Mouse (Mus musculus) CH12.LX (cell line): Measurements from ENCODE around the gene Prss38. TPM values are rescaled to one million over a fixed set of nuclear protein-coding genes. Genes with fewer than 3 reads are reported as not detected.

Experiments used
- DNase-seq: peaks from one replicate; pipeline ENCODE4 v3.0.0-alpha.2; 2013; ENCODE audit errors: extremely low read depth
- H3K27ac ChIP-seq: 2 replicates; pipeline ENCODE4 v1.5.1; 2012; ENCODE audit warnings: low read depth, mild to moderate bottlenecking, control low read depth, moderate library complexity; ENCODE audit not compliant: insufficient read depth
- H3K27me3 ChIP-seq: replicated peaks from 2 replicates; pipeline ENCODE3; 2012; ENCODE audit warnings: inconsistent platforms
- H3K36me3 ChIP-seq, 2 experiments: replicated peaks in 1 of 2; 2 replicates each; pipeline versions ENCODE3 to v1.6.1; 2012; ENCODE audit warnings: inconsistent platforms in 1 of 2, low read length in 1 of 2, mild to moderate bottlenecking in 1 of 2, mixed read lengths in 1 of 2, moderate library complexity in 1 of 2; ENCODE audit not compliant: control insufficient read depth in 1 of 2, insufficient read depth in 1 of 2
- H3K4me1 ChIP-seq, 2 experiments: 2 replicates each; pipeline ENCODE4 v1.6.1; 2012; ENCODE audit warnings: inconsistent platforms in 1 of 2, moderate library complexity in 1 of 2; ENCODE audit not compliant: insufficient read depth in 2 of 2, control insufficient read depth in 1 of 2
- H3K4me2 ChIP-seq: 2 replicates; pipeline ENCODE4 v1.6.1; 2012; ENCODE audit warnings: low read depth, mild to moderate bottlenecking, control low read depth; ENCODE audit not compliant: poor library complexity, insufficient read depth, severe bottlenecking
- H3K4me3 ChIP-seq, 3 experiments: fragments of 150-350 bp in 1 of 3; sonication (generic) in 1 of 3; replicated peaks in 1 of 3; 2 replicates each; pipeline versions ENCODE3 to v1.5.1; 2011 to 2012; ENCODE audit warnings: low read depth in 2 of 3, low read length in 2 of 3, mild to moderate bottlenecking in 2 of 3, moderate library complexity in 2 of 3, control low read depth in 1 of 3, improper control_type of control experiment in 1 of 3, inconsistent platforms in 1 of 3, mixed read lengths in 1 of 3; ENCODE audit not compliant: poor library complexity in 1 of 3
- H3K79me2 ChIP-seq: replicated peaks from 2 replicates; pipeline ENCODE4 v1.6.1; 2012; ENCODE audit warnings: mild to moderate bottlenecking, moderate library complexity; ENCODE audit not compliant: control insufficient read depth, poor library complexity, insufficient read depth, severe bottlenecking; ENCODE audit errors: extremely low read depth
- H3K9ac ChIP-seq: 2 replicates; pipeline ENCODE4 v1.6.1; 2012; ENCODE audit warnings: low read depth, mild to moderate bottlenecking, control low read depth, moderate library complexity; ENCODE audit not compliant: insufficient read depth
- H3K9me3 ChIP-seq: replicated peaks from 2 replicates; pipeline ENCODE3; 2012; ENCODE audit warnings: low read length, inconsistent platforms, mixed read lengths
- BHLHE40 ChIP-seq: IDR thresholded peaks from 2 replicates; pipeline ENCODE4 v1.6.1; 2011; ENCODE audit warnings: mild to moderate bottlenecking, low read depth, low read length, improper control_type of control experiment
- CHD2 ChIP-seq: IDR thresholded peaks from 2 replicates; pipeline ENCODE4 v1.6.1; 2011; ENCODE audit warnings: low read length, improper control_type of control experiment
- CTCF ChIP-seq, 2 experiments: IDR thresholded peaks in 1 of 2; conservative IDR thresholded peaks in 1 of 2; 2 replicates each; pipeline ENCODE4 v1.5.1; 2011 to 2012; ENCODE audit warnings: low read depth in 2 of 2, low read length in 2 of 2, improper control_type of control experiment in 1 of 2, inconsistent platforms in 1 of 2, mild to moderate bottlenecking in 1 of 2, moderate library complexity in 1 of 2
- E2F4 ChIP-seq: IDR thresholded peaks from 2 replicates; pipeline ENCODE4 v1.6.1; 2011; ENCODE audit warnings: low read depth, low read length, improper control_type of control experiment; ENCODE audit not compliant: insufficient replicate concordance
- ELF1 ChIP-seq: IDR thresholded peaks from 2 replicates; pipeline ENCODE4 v1.6.1; 2014; ENCODE audit warnings: low read depth, mild to moderate bottlenecking, inconsistent platforms, low read length, improper control_type of control experiment
- EP300 ChIP-seq: IDR thresholded peaks from 2 replicates; pipeline ENCODE4 v1.6.1; 2011; ENCODE audit warnings: low read length, improper control_type of control experiment
- HCFC1 ChIP-seq: IDR thresholded peaks from 2 replicates; pipeline ENCODE4 v1.6.1; 2012; ENCODE audit warnings: low read depth, mild to moderate bottlenecking, inconsistent platforms, low read length, improper control_type of control experiment
- JUN ChIP-seq: IDR thresholded peaks from 2 replicates; pipeline ENCODE4 v1.6.1; 2011; ENCODE audit warnings: low read depth, mild to moderate bottlenecking, low read length, improper control_type of control experiment, moderate library complexity; ENCODE audit not compliant: insufficient read depth
- KAT2A ChIP-seq: IDR thresholded peaks from 2 replicates; pipeline ENCODE4 v1.6.1; 2012; ENCODE audit warnings: low read length, improper control_type of control experiment, inconsistent platforms; ENCODE audit not compliant: insufficient replicate concordance
- MAX ChIP-seq: IDR thresholded peaks from 2 replicates; pipeline ENCODE4 v1.6.1; 2011; ENCODE audit warnings: low read length, improper control_type of control experiment
- MAZ ChIP-seq: IDR thresholded peaks from 2 replicates; pipeline ENCODE4 v1.6.1; 2012; ENCODE audit warnings: low read depth, mild to moderate bottlenecking, inconsistent platforms, low read length, improper control_type of control experiment, moderate library complexity
- MEF2A ChIP-seq: IDR thresholded peaks from 2 replicates; pipeline ENCODE4 v1.6.1; 2014; ENCODE audit warnings: low read depth, mild to moderate bottlenecking, inconsistent platforms, low read length, improper control_type of control experiment, borderline replicate concordance
- MXI1 ChIP-seq: IDR thresholded peaks from 2 replicates; pipeline ENCODE4 v1.6.1; 2011; ENCODE audit warnings: mild to moderate bottlenecking, low read depth, low read length, improper control_type of control experiment
- MYC ChIP-seq: IDR thresholded peaks from 2 replicates; pipeline ENCODE4 v1.6.1; 2011; ENCODE audit warnings: low read depth, mild to moderate bottlenecking, improper control_type of control experiment, low read length
- NELFE ChIP-seq: IDR thresholded peaks from 2 replicates; pipeline ENCODE4 v1.6.1; 2011; ENCODE audit warnings: low read depth, low read length, improper control_type of control experiment
- PAX5 ChIP-seq: IDR thresholded peaks from 2 replicates; pipeline ENCODE4 v1.6.1; 2012; ENCODE audit warnings: low read length, inconsistent platforms, mixed read lengths
- RAD21 ChIP-seq: IDR thresholded peaks from 2 replicates; pipeline ENCODE4 v1.6.1; 2011; ENCODE audit warnings: low read depth, mild to moderate bottlenecking, low read length, improper control_type of control experiment, moderate library complexity
- RCOR1 ChIP-seq: conservative IDR thresholded peaks from 2 replicates; pipeline ENCODE4 v1.6.1; 2012; ENCODE audit warnings: low read depth, mild to moderate bottlenecking, inconsistent platforms, low read length, improper control_type of control experiment
- SIN3A ChIP-seq: IDR thresholded peaks from 2 replicates; pipeline ENCODE4 v1.6.1; 2012; ENCODE audit warnings: low read length, improper control_type of control experiment, inconsistent platforms
- SMC3 ChIP-seq: IDR thresholded peaks from 2 replicates; pipeline ENCODE4 v1.6.1; 2011; ENCODE audit warnings: low read depth, low read length, improper control_type of control experiment
- TCF12 ChIP-seq: IDR thresholded peaks from 2 replicates; pipeline ENCODE4 v1.6.1; 2014; ENCODE audit warnings: low read depth, mild to moderate bottlenecking, inconsistent platforms, low read length, improper control_type of control experiment
- UBTF ChIP-seq: IDR thresholded peaks from 2 replicates; pipeline ENCODE4 v1.6.1; 2012; ENCODE audit warnings: low read depth, mild to moderate bottlenecking, inconsistent platforms, low read length, improper control_type of control experiment, moderate library complexity
- USF1 ChIP-seq: IDR thresholded peaks from 2 replicates; pipeline ENCODE4 v1.6.1; 2014; ENCODE audit warnings: low read depth, mild to moderate bottlenecking, inconsistent platforms, low read length, improper control_type of control experiment
- USF2 ChIP-seq: conservative IDR thresholded peaks from 2 replicates; pipeline ENCODE4 v1.6.1; 2011; ENCODE audit warnings: low read depth, low read length, improper control_type of control experiment
- ZMIZ1 ChIP-seq: IDR thresholded peaks from 2 replicates; pipeline ENCODE4 v1.6.1; 2012; ENCODE audit warnings: low read depth, mild to moderate bottlenecking, inconsistent platforms, low read length, improper control_type of control experiment
- ZNF384 ChIP-seq: IDR thresholded peaks from 2 replicates; pipeline ENCODE4 v1.6.1; 2012; ENCODE audit warnings: low read depth, low read length, improper control_type of control experiment, inconsistent platforms
- dilution Hi-C: fragments of 300-500 bp; cut with MboI; formaldehyde crosslinking; loops from 2 replicates; pipeline ENCODE4 v1.14.3; 2020; ENCODE audit warnings: low sequenced_read_pairs; ENCODE audit not compliant: extremely low pct_unique_long_range_greater_than_20kb, extremely low pct_ligation_motif_present
- in situ Hi-C: fragments of 300-500 bp; cut with MboI; formaldehyde crosslinking; loops from 3 replicates; pipeline ENCODE4 v1.14.3; 2019; ENCODE audit warnings: low sequenced_read_pairs, low pct_ligation_motif_present, low pct_unique_long_range_greater_than_20kb, mixed read lengths
- polyA plus RNA-seq: library from polyadenylated mRNA; unstranded; fragments of >175 nt; gene quantifications from 2 replicates; pipeline ENCODE4 v1.2.1, GENCODE M21; 2012; ENCODE audit warnings: low read depth; ENCODE audit not compliant: insufficient read length
- total RNA-seq, 2 experiments: library from RNA; depleted of rRNA; stranded (reverse); fragments of 300-350 nt in 1 of 2; fragments of >200 nt in 1 of 2; gene quantifications; 2 replicates each; pipeline ENCODE4 v1.2.3; 2012 to 2014

Prss38 gene
- total and polyA plus RNA-seq, 3 experiments = not detected

DNA sequence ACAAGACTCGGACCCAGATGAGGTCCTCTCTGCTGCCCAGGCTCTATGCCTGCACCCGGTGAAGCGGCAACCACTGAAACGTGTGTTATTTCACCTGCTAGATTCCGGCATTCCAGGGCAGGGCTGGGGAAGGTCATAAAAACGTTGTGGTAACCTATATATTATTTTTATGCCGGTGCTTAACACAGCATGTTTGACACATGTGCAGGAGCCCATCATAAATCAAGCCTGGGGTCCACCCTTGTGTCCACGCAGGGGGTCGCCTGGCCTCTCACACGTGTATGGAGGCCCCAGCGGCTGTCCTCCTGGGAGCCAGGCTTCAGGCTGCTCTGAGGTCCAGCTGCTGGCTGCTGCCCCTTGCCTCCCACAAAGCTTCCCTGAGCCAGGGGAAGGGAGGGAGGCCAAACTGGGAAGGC is 18.6 kb downstream of the Prss38 start:
- TF ChIP-seq MAX = no peak
- no peak for TF ChIP-seq RCOR1
- TF ChIP-seq RAD21 = no peak
- TF ChIP-seq NELFE = no peak
- no peak for TF ChIP-seq KAT2A
- no peak for TF ChIP-seq SMC3
- no peak for TF ChIP-seq EP300
- TF ChIP-seq USF1 = no peak
- H3K36me3 ChIP-seq = no peaks in the 10 kb centered on the region
- no peaks in the 10 kb centered on the region for H3K79me2 ChIP-seq
- dilution Hi-C loops (no loop called here), in situ Hi-C loops (no loop called here)
- DNase-seq = no peak
- no peak overlapping the region for H3K27ac ChIP-seq
- H3K27me3 ChIP-seq = peaks cover 41% of the 10 kb centered on the region
- peaks cover 8% of the 10 kb centered on the region for H3K9me3 ChIP-seq
- no peak overlapping the region for H3K4me3 ChIP-seq
- no peaks in the 10 kb centered on the region for H3K4me1 ChIP-seq
- H3K9ac ChIP-seq = no peak overlapping the region
- H3K4me2 ChIP-seq = no peak overlapping the region

DNA sequence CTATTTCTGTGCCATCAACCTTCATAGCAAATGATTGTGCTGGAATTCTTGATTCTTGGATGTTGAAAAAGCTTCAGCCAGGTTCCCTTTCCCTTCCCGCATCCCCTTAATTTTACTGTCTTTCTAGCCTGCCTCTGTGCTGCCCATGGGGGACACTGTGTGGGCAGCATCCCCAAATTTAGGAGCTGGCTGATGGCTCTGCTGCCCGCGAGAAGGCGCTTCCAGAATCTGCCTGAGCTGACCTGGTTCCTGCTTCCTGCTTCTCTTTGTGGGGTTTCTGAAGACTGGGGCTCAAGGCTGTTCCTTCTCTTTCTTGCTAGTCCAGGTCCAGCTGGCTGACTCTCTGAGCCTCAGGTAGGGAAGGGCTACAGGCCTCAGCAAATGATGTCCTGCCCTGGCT is 20.7 kb downstream of the Prss38 start:
- TF ChIP-seq SMC3 (no peak), PAX5 (no peak), UBTF (no peak), MXI1 (no peak), TCF12 (no peak), ELF1 (no peak), SIN3A (no peak), KAT2A (no peak)
- Histone ChIP-seq H3K4me1 (no peaks in the 10 kb centered on the region), H3K27me3 (peaks cover 45% of the 10 kb centered on the region), H3K27ac (no peak overlapping the region), H3K4me2 (no peak overlapping the region), H3K4me3 (no peak overlapping the region), H3K79me2 (no peaks in the 10 kb centered on the region), H3K36me3 (no peaks in the 10 kb centered on the region), H3K9me3 (peaks cover 8% of the 10 kb centered on the region), H3K9ac (no peak overlapping the region)
- dilution Hi-C loops (no loop called here), in situ Hi-C loops (no loop called here)
- DNase-seq = no peak

GRCm38 (mm10) chr11:59350326-59350725 is 25.1 kb downstream of the Prss38 start:
- dilution Hi-C loops = no loop called here
- no peak for DNase-seq
- TF ChIP-seq E2F4 (no peak), USF2 (no peak), BHLHE40 (no peak), CHD2 (no peak), MYC (no peak), ELF1 (no peak), ZMIZ1 (no peak), MAX (no peak), ZNF384 (no peak), MEF2A (no peak), CTCF (conservative IDR thresholded peaks at IDR 0.05 in 1 of 2, IDR thresholded peaks at IDR 0.05 in 1 of 2; ENCODE audit: low read depth in 2 of 2, low read length in 2 of 2) (no peak), JUN (no peak), HCFC1 (no peak), RAD21 (no peak), MAZ (no peak)
- H3K4me1 ChIP-seq = no peaks in the 10 kb centered on the region
- no peak overlapping the region for H3K27ac ChIP-seq
- no peak overlapping the region for H3K4me2 ChIP-seq
- H3K4me3 ChIP-seq = no peak overlapping the region
- H3K27me3 ChIP-seq = peaks cover 68% of the 10 kb centered on the region
- in situ Hi-C loops = no loop called here
- no peaks in the 10 kb centered on the region for H3K36me3 ChIP-seq
- H3K79me2 ChIP-seq = no peaks in the 10 kb centered on the region
- H3K9me3 ChIP-seq = peaks cover 4% of the 10 kb centered on the region
- no peak overlapping the region for H3K9ac ChIP-seq
